Mouse (Mus musculus): ENCODE measurements around the gene Gm45062. TPM values are rescaled to one million over a fixed set of nuclear protein-coding genes. Genes with fewer than 3 reads are reported as not detected.

The Gm45062 gene
- total and polyA plus RNA-seq, 2 experiments from 2014 or later, result 3.0 TPM; not detected in 1

DNA sequence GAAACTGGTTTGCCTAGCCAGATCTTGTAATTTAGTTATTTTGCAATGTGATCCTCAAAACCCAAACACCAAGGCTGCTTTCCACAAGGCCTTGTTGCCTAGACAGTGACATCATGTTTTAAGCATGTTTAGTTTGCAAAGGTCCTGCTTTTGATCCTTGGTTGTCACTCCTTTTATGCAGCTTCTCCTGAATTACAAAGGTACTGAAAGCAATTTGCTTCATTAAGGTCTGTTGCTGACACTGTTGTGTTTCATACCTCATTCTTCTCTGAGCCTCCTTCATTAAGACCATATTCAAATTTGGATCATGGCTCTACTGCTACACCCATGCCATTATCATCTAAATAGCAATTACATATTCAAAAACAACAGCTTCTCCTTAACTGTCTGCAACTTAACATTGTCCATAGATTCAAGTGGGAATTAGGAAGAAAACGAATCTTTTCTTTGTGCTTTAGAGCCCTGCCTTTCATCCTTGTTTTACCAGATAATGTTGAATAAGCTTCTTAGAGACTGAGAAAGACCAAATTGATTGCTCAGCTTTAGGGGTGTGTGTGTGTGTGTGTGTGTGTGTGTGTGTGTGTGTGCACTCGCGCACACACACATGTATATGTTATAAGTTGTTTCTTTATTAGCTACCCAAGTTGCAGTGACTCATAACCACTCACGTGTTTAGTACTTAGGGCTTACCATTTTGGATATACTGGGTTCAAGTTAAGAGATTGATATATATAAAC, 35.0 kb downstream of the Gm45062 start:
- TF ChIP-seq CTCF (IDR thresholded peaks at IDR 0.05; ENCODE audit: low read depth) (no peak), EP300 (IDR thresholded peaks at IDR 0.05; ENCODE audit: low read depth) (no peak)
- Histone ChIP-seq H3K27me3 (ENCODE audit: control insufficient read depth, insufficient read depth, low read length) (no peaks in the 10 kb centered on the region), H3K4me2 (ENCODE audit: low read depth, low read length) (no peak overlapping the region), H3K27ac (ENCODE audit: low read depth) (no peak overlapping the region), H3K4me3 (ENCODE audit: low read depth, low read length) (no peak overlapping the region), H3K9ac (replicated peaks; ENCODE audit: low read depth, low read length) (no peak overlapping the region), H3K4me1 (ENCODE audit: control insufficient read depth, insufficient read depth) (no peaks in the 10 kb centered on the region), H3K36me3 (replicated peaks; ENCODE audit: control insufficient read depth, insufficient read depth, low read length) (no peaks in the 10 kb centered on the region), H3K9me3 (replicated peaks; ENCODE audit: control insufficient read depth, low read length) (no peaks in the 10 kb centered on the region)
- no peak for DNase-seq (ENCODE audit: low spot score)
- ATAC-seq (ENCODE audit: insufficient read depth, low read depth), result no peak
- WGBS, result 85% methylated on average over 4 of the region's 4 CpGs

DNA sequence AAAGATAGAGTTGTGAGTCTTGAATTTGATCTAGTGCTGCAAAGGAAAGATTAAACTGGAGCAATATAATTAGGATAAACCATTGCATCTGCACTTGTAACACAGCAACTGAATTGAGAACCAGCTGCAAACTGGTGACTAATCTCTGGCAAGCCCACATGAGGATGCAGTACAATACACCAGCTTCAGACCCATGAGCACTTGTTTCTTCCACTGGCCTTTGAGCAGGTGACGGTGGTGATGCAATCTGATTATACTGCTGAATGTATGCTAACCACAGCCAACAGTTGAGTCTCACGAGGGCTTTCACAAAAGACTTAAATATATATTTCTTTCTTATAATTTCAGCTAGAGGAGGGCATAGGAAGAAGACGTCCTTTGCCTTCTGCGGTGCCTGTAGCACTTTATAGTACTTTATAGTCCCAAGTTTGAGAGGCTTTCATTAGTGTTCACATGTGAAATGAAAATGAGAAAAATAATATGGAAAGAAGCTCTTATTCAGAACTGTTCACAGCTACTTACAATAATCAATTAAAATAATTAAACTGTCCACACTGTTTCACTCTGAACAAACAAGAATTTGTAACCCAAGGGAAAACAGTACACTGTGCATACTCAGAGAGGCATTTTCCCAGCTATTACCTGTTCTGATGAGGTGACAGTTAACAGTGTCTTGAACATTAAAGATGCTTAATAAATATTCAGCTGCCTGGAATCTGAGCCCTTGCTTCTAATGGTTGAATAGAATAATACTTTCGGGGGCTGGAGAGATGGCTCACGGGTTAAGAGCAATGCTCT, 40.0 kb downstream of the Gm45062 start:
- H3K9me3 ChIP-seq (replicated peaks; ENCODE audit: control insufficient read depth, low read length), result no peaks in the 10 kb centered on the region
- DNase-seq (ENCODE audit: low spot score) (no peak), ATAC-seq (ENCODE audit: insufficient read depth, low read depth) (no peak)
- no peaks in the 10 kb centered on the region for H3K27me3 ChIP-seq (ENCODE audit: control insufficient read depth, insufficient read depth, low read length)
- no peak overlapping the region for H3K9ac ChIP-seq (replicated peaks; ENCODE audit: low read depth, low read length)
- no peak overlapping the region for H3K4me2 ChIP-seq (ENCODE audit: low read depth, low read length)
- H3K27ac ChIP-seq (ENCODE audit: low read depth), result no peak overlapping the region
- WGBS, result 87% methylated on average over 6 of the region's 6 CpGs
- H3K36me3 ChIP-seq (replicated peaks; ENCODE audit: control insufficient read depth, insufficient read depth, low read length), result no peaks in the 10 kb centered on the region
- no peaks in the 10 kb centered on the region for H3K4me1 ChIP-seq (ENCODE audit: control insufficient read depth, insufficient read depth)
- TF ChIP-seq EP300 (IDR thresholded peaks at IDR 0.05; ENCODE audit: low read depth), result no peak
- TF ChIP-seq CTCF (IDR thresholded peaks at IDR 0.05; ENCODE audit: low read depth), result no peak
- no peak overlapping the region for H3K4me3 ChIP-seq (ENCODE audit: low read depth, low read length)

DNA sequence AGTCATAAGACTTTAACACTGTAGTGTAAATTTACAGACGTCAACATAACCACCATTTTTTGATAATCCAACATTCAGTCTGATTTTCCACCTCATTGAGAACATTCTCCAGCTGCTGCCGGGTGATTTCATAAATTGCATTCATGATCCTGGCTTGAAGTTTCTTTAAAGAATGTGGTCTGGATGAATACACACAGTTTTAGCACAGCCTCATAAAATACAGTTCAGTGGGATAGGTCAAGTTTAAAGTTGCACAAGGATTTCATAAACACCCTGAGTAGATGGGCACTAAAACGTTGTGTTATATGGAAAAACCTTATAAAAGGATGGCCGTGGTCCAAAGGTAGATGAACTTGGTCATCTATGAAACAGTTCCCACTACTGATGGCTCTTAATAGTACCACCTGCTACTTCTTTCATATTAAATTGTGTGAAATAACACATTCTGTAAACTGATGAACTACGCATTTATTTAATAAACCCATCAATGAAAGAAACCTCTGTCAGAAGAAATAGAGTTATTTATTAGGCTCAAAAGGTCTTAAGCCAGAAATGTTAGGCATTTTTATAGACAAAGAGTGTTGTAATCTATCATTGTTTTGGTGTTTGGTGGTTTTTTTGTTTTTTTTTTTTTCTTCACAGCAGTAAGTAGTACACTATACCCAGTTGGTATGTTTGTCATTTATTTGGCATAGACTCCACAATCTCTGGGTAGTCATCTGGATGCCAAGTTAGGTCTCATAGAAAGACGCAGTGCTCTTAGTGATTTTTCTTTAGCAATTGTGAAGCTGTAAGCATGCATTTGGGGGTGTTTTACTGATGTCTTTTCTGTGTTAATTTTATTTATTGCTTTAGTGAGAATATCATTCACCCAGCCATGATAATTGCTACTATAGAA, 48.9 kb downstream of the Gm45062 start:
- Histone ChIP-seq H3K27ac (ENCODE audit: low read depth) (no peak overlapping the region), H3K9me3 (replicated peaks; ENCODE audit: control insufficient read depth, low read length) (no peaks in the 10 kb centered on the region), H3K9ac (replicated peaks; ENCODE audit: low read depth, low read length) (no peak overlapping the region), H3K4me3 (ENCODE audit: low read depth, low read length) (no peak overlapping the region), H3K4me2 (ENCODE audit: low read depth, low read length) (no peak overlapping the region), H3K27me3 (ENCODE audit: control insufficient read depth, insufficient read depth, low read length) (no peaks in the 10 kb centered on the region), H3K36me3 (replicated peaks; ENCODE audit: control insufficient read depth, insufficient read depth, low read length) (no peaks in the 10 kb centered on the region), H3K4me1 (ENCODE audit: control insufficient read depth, insufficient read depth) (no peaks in the 10 kb centered on the region)
- no peak for TF ChIP-seq EP300 (IDR thresholded peaks at IDR 0.05; ENCODE audit: low read depth)
- ATAC-seq (ENCODE audit: insufficient read depth, low read depth) (no peak), DNase-seq (ENCODE audit: low spot score) (no peak)
- 83% methylated on average over 6 of the region's 6 CpGs for WGBS

DNA sequence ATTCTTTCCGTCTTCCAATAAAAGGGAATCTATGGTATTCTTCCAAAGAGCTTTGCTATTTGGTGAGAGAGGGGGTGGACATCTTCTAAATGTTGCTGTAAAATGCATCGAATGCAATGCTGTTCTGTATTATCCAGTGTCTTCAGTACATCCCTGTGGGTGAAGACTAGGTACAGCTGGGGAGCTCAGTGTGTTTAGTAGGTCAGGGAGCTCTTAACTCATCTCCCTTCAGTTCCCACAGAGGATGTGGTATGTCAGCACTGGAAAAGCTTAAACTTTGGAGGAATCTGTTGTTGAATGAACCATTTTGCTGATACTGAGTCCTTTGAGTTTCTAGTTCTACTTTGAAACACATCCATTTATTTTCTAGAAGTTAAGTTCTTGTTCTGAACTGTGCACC, 53.3 kb downstream of the Gm45062 start:
- 74% methylated on average over 2 of the region's 2 CpGs for WGBS
- Histone ChIP-seq H3K9ac (replicated peaks; ENCODE audit: low read depth, low read length) (no peak overlapping the region), H3K4me1 (ENCODE audit: control insufficient read depth, insufficient read depth) (no peaks in the 10 kb centered on the region), H3K27me3 (ENCODE audit: control insufficient read depth, insufficient read depth, low read length) (no peaks in the 10 kb centered on the region), H3K4me3 (ENCODE audit: low read depth, low read length) (no peak overlapping the region), H3K9me3 (replicated peaks; ENCODE audit: control insufficient read depth, low read length) (no peaks in the 10 kb centered on the region), H3K36me3 (replicated peaks; ENCODE audit: control insufficient read depth, insufficient read depth, low read length) (no peaks in the 10 kb centered on the region), H3K4me2 (ENCODE audit: low read depth, low read length) (no peak overlapping the region), H3K27ac (ENCODE audit: low read depth) (no peak overlapping the region; the same call in 1 of the 2 replicates)
- DNase-seq (ENCODE audit: low spot score) (no peak), ATAC-seq (ENCODE audit: insufficient read depth, low read depth) (no peak)
- TF ChIP-seq CTCF (IDR thresholded peaks at IDR 0.05; ENCODE audit: low read depth) (no peak), EP300 (IDR thresholded peaks at IDR 0.05; ENCODE audit: low read depth) (no peak)

DNA sequence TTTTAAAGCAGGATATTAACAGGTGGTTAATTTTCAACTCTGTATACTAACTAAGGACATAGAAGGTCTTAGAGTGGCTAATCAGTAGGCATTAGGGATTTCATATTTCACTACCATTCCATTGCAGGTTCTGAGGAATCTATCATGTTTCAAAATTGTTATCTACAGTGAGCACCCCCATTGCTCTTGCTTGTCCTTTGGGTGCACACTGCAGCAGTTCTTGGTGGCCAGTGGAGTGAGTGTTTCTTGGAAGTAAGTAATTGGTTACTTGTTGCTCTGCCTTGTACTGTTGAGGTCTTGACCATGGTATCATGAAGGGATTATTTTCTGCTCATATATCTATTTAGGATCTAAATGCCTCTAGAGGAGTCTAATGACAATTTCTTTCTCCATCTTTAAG, 57.0 kb downstream of the Gm45062 start:
- DNase-seq (ENCODE audit: low spot score) (no peak), ATAC-seq (ENCODE audit: insufficient read depth, low read depth) (no peak)
- H3K4me1 ChIP-seq (ENCODE audit: control insufficient read depth, insufficient read depth), result no peaks in the 10 kb centered on the region
- no peak overlapping the region for H3K4me2 ChIP-seq (ENCODE audit: low read depth, low read length)
- no peaks in the 10 kb centered on the region for H3K9me3 ChIP-seq (replicated peaks; ENCODE audit: control insufficient read depth, low read length)
- no peak overlapping the region for H3K4me3 ChIP-seq (ENCODE audit: low read depth, low read length)
- H3K27me3 ChIP-seq (ENCODE audit: control insufficient read depth, insufficient read depth, low read length), result no peaks in the 10 kb centered on the region
- H3K27ac ChIP-seq (ENCODE audit: low read depth), result no peak overlapping the region
- TF ChIP-seq CTCF (IDR thresholded peaks at IDR 0.05; ENCODE audit: low read depth) (no peak), EP300 (IDR thresholded peaks at IDR 0.05; ENCODE audit: low read depth) (no peak)
- H3K36me3 ChIP-seq (replicated peaks; ENCODE audit: control insufficient read depth, insufficient read depth, low read length), result no peaks in the 10 kb centered on the region
- H3K9ac ChIP-seq (replicated peaks; ENCODE audit: low read depth, low read length), result no peak overlapping the region
